ENCODE assay signal across 10 mouse cellular contexts in genomic region chr16:45609300-45609699, GRCm38 (mm10). TPM values are rescaled to one million over a fixed set of nuclear protein-coding genes. Genes with fewer than 3 reads are reported as not detected.
DNase-seq lines count a peak whose midpoint lies in the region; ATAC-seq and TF ChIP-seq lines count a peak whose summit lies in the region.
"Had no signal": no experiment of that assay in that cellular context is flagged by ENCODE, and none has a peak within 500 bp of the region (broad histone marks: within the 10 kb centered on the region; RNA-seq: fewer than 3 reads in every experiment).

No protein-coding gene starts in this region.

- 48% methylated on average over 3 of the region's 3 CpGs for WGBS in spleen, adult 2 months
- WGBS in small intestine, adult 2 months = 33% methylated on average over 3 of the region's 3 CpGs

- H3K27ac ChIP-seq in spleen, adult 2 months (ENCODE audit: insufficient read depth, low read length) = no peak overlapping the region
- peak overlapping the region; percentile 40; the same call in 1 of the 2 replicates for H3K27ac ChIP-seq in small intestine, adult 2 months (ENCODE audit: insufficient read depth, low read depth, low read length)

- H3K27me3 ChIP-seq in spleen, adult 2 months (ENCODE audit: control insufficient read depth, insufficient read depth, low read length) = no peaks in the 10 kb centered on the region
- H3K27me3 ChIP-seq in small intestine, adult 2 months (ENCODE audit: control insufficient read depth, insufficient read depth, low read length) = no peaks in the 10 kb centered on the region

- no peaks in the 10 kb centered on the region for H3K36me3 ChIP-seq in spleen, adult 2 months (ENCODE audit: control insufficient read depth, insufficient read depth, low read length)
- no peaks in the 10 kb centered on the region for H3K36me3 ChIP-seq in small intestine, adult 2 months (ENCODE audit: control insufficient read depth, insufficient read depth, low read length)

- peak; percentile 4 for DNase-seq in gastrocnemius, postnatal 14 days
- DNase-seq in gastrocnemius, postnatal 4 days (ENCODE audit: low spot score in 2 of 2) = no peak
- DNase-seq in spleen, adult 2 months (ENCODE audit: low read depth in 1 of 2, low spot score in 2 of 2) = peak in 1 of 2 experiments; percentile 10
- no peak for DNase-seq in spleen, postnatal 14 days (ENCODE audit: low spot score in 2 of 2)
- DNase-seq in c-Kit-positive CD71-positive TER-119-negative erythroid progenitor cells, embryonic 14.5 days (ENCODE audit: low read depth) = peak; percentile 25
- peak; percentile 51 for DNase-seq in kidney, postnatal 14 days

- intact Hi-C loops in gastrocnemius, postnatal 14 days (cut with DNase I; ENCODE audit: low total_unique reads) = no loop called here

- H3K4me1 ChIP-seq in spleen, adult 2 months (ENCODE audit: control insufficient read depth, insufficient read depth, insufficient read length) = no peaks in the 10 kb centered on the region
- peaks cover 7% of the 10 kb centered on the region; the same call in 1 of the 2 replicates for H3K4me1 ChIP-seq in small intestine, adult 2 months (ENCODE audit: control insufficient read depth, insufficient read depth, insufficient read length, low read length)

- peak; percentile 10; the same call in 1 of the 2 replicates for TF ChIP-seq CTCF in spleen, adult 2 months (IDR thresholded peaks at IDR 0.05; ENCODE audit: extremely low read depth, insufficient read depth, insufficient read length, insufficient replicate concordance)
- peak; percentile 46; the same call in 1 of the 2 replicates for TF ChIP-seq CTCF in small intestine, adult 2 months (IDR thresholded peaks at IDR 0.05; ENCODE audit: extremely low read depth, insufficient read length, insufficient replicate concordance, low read depth, low read length)

- H3K4me3 ChIP-seq in spleen, adult 2 months (ENCODE audit: extremely low read depth, insufficient read depth, insufficient read length) = no peak overlapping the region
- no peak overlapping the region for H3K4me3 ChIP-seq in small intestine, adult 2 months (ENCODE audit: low read depth, low read length)
- H3K4me3 ChIP-seq: myocyte had no signal

- TF ChIP-seq POLR2A in spleen, adult 2 months (IDR thresholded peaks at IDR 0.05; ENCODE audit: low read depth, low read length) = no peak
- no peak for TF ChIP-seq POLR2A in small intestine, adult 2 months (IDR thresholded peaks at IDR 0.05; ENCODE audit: low read depth, low read length)

- ATAC-seq in activated CD4-positive, CD25-positive, alpha-beta regulatory T cell, adult 4 months = no peak

RNA-seq across cellular contexts. Expression of gene Gcsam, which starts 0.9 kb away (rescaled TPM):
- total RNA-seq in gastrocnemius, postnatal 14 days (2021) = under 1 TPM; 0.11 to 0.14 TPM
- total RNA-seq in gastrocnemius, postnatal 4 days (2021) = under 1 TPM; 0.57 to 0.74 TPM
- polyA plus RNA-seq in spleen, adult 2 months (2012; rRNA removed) = 1.2 and 2.2 TPM in 2 replicates
- 0.06 and 0.11 TPM in 2 replicates for polyA plus RNA-seq in small intestine, adult 2 months (2012; rRNA removed)
- under 1 TPM in 1 of 2 experiments, not detected in 1; 0.23 TPM for polyA plus RNA-seq in activated CD4-positive, CD25-positive, alpha-beta regulatory T cell, adult 4 months (2017; shearing (Covaris generic))
- polyA plus RNA-seq: myocyte had no signal

RNA-seq across cellular contexts. Expression of gene BC016579, which starts 44.6 kb away (rescaled TPM):
- not detected for total RNA-seq in gastrocnemius, postnatal 14 days (2021)
- total RNA-seq in gastrocnemius, postnatal 4 days (2021) = not detected
- polyA plus RNA-seq in spleen, adult 2 months (2012; rRNA removed) = 0.05 TPM in 1 of 2 replicates, not detected in the other
- polyA plus RNA-seq in small intestine, adult 2 months (2012; rRNA removed) = 1.3 and 2.1 TPM in 2 replicates
- polyA plus RNA-seq in activated CD4-positive, CD25-positive, alpha-beta regulatory T cell, adult 4 months (2017; shearing (Covaris generic)) = not detected
- total RNA-seq: heart, postnatal 14 days had no signal
- polyA plus RNA-seq: myocyte had no signal

Comparison
In these comparisons a context has a peak if more than half of its experiments do, and no peak if none do; other contexts are left out.
1. DNase-seq: peak in gastrocnemius, postnatal 14 days (single experiment), c-Kit-positive CD71-positive TER-119-negative erythroid progenitor cells, embryonic 14.5 days (single experiment) and kidney, postnatal 14 days (single experiment); none in gastrocnemius, postnatal 4 days (0 of 2) and spleen, postnatal 14 days (0 of 2).